Mouse (Mus musculus) liver, postnatal 0 days (tissue): ENCODE data around the gene Slc38a4. TPM values are rescaled to one million over a fixed set of nuclear protein-coding genes. Genes with fewer than 3 reads are reported as not detected.

ENCODE experiments used
- ATAC-seq: fragments of 200-750 bp; cut with Nextera tagmentation; 2 replicates; pipeline ENCODE4 v1.8.0; 2017; ENCODE audit warnings: mild to moderate bottlenecking, moderate library complexity
- DNase-seq: peaks from one replicate; pipeline ENCODE4 v3.0.0-alpha.2; 2016
- H3K27ac ChIP-seq: fragments of 300-500 bp; sonication (generic); 2 replicates; pipeline ENCODE4 v1.5.1; 2014; ENCODE audit warnings: antibody characterized with exemption, moderate library complexity, mild to moderate bottlenecking, low read depth
- H3K27me3 ChIP-seq: fragments of 300-500 bp; sonication (generic); 2 replicates; pipeline ENCODE4 v1.6.1; 2014; ENCODE audit warnings: low read length, control low read depth, mixed read lengths; ENCODE audit not compliant: insufficient read depth
- H3K36me3 ChIP-seq: fragments of 300-500 bp; sonication (generic); replicated peaks from 2 replicates; pipeline ENCODE4 v1.6.1; 2014; ENCODE audit warnings: mild to moderate bottlenecking, control low read depth, low read length, moderate library complexity, mixed read lengths; ENCODE audit not compliant: insufficient read depth
- H3K4me1 ChIP-seq: fragments of 300-500 bp; sonication (generic); 2 replicates; pipeline ENCODE4 v1.6.1; 2014; ENCODE audit warnings: antibody characterized with exemption, mild to moderate bottlenecking, control low read depth; ENCODE audit not compliant: insufficient read depth
- H3K4me2 ChIP-seq: fragments of 300-500 bp; sonication (generic); 2 replicates; pipeline ENCODE4 v1.6.1; 2014; ENCODE audit warnings: low read depth, mild to moderate bottlenecking, low read length, moderate library complexity, mixed read lengths
- H3K4me3 ChIP-seq: fragments of 300-500 bp; sonication (generic); 2 replicates; pipeline ENCODE4 v1.5.1; 2014; ENCODE audit warnings: low read depth, low read length
- H3K9ac ChIP-seq: fragments of 300-500 bp; sonication (generic); replicated peaks from 2 replicates; pipeline ENCODE4 v1.6.1; 2014; ENCODE audit warnings: mild to moderate bottlenecking, moderate library complexity
- H3K9me3 ChIP-seq: fragments of 300-500 bp; sonication (generic); 2 replicates; pipeline ENCODE4 v1.6.1; 2016; ENCODE audit warnings: mild to moderate bottlenecking, control low read depth, low read length, mixed read lengths
- CTCF ChIP-seq: sonication (generic); IDR thresholded peaks from 2 replicates; pipeline ENCODE4 v1.5.1; 2016; ENCODE audit warnings: antibody characterized with exemption, low read depth
- EP300 ChIP-seq: IDR thresholded peaks from 2 replicates; pipeline ENCODE4 v1.6.1; 2016; ENCODE audit warnings: antibody characterized with exemption, low read depth, mild to moderate bottlenecking
- WGBS: fragments of 180-500 bp; shearing (Covaris S2); extraction: QIAGEN DNeasy Blood & Tissue Kit; methylation state at CpG from one replicate; pipeline ENCODE4 v1.1.7; 2014; ENCODE audit not compliant: insufficient replicate concordance; 5-methylcytosine and 5-hydroxymethylcytosine counted together
- polyA plus RNA-seq: library from polyadenylated mRNA; unstranded; fragments of >200 nt; fragmentation: Nextera tagmentation; extraction: Ambion mirVana; gene quantifications from 2 replicates; pipeline ENCODE4 v1.2.1, GENCODE M21; 2015

Slc38a4 gene
- polyA plus RNA-seq, 1 experiment from 2014 or later: 295 TPM

- H3K4me2 ChIP-seq: peak overlapping the region; percentile 32
- DNase-seq: no peak
- no peak for TF ChIP-seq CTCF
- TF ChIP-seq EP300: no peak
- H3K36me3 ChIP-seq: peaks cover 24% of the 10 kb centered on the region
- no peak for ATAC-seq
- H3K27me3 ChIP-seq: no peaks in the 10 kb centered on the region
- H3K27ac ChIP-seq: peak overlapping the region; percentile 46; the same call in 1 of the 2 replicates
- no peak overlapping the region for H3K9ac ChIP-seq
- no peak overlapping the region for H3K4me3 ChIP-seq
- peaks cover 24% of the 10 kb centered on the region for H3K4me1 ChIP-seq
- WGBS: 53% methylated on average over 15 of the region's 15 CpGs
- H3K9me3 ChIP-seq: no peaks in the 10 kb centered on the region
Observed at GRCm38 (mm10) chr15:97005631-97006234, 50.0 kb downstream of the Slc38a4 start.

DNA sequence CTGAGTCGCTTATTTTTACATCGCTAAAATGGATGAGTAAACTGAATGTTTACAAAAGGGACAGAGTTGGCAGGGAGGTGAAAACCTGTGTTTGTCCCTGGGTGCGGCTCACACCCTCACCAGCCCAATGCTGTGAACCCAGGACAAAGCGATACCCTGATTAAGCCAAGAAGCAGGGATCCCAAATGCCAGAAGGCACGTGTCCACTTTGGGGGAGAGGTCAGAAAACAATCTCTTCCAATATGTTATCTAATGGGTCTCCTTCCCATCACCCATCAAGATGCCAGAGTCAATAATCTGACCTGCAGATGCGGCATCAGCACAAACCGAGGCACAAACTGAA lies 51.3 kb downstream of the Slc38a4 start:
- TF ChIP-seq EP300 (no peak), CTCF (no peak)
- ATAC-seq (no peak; the same call in 1 of the 2 replicates), DNase-seq (peak; percentile 37)
- Histone ChIP-seq H3K27me3 (no peaks in the 10 kb centered on the region), H3K4me3 (no peak overlapping the region), H3K9ac (no peak overlapping the region), H3K27ac (peak overlapping the region; percentile 59), H3K4me1 (peaks cover 24% of the 10 kb centered on the region), H3K36me3 (peaks cover 14% of the 10 kb centered on the region), H3K4me2 (no peak overlapping the region), H3K9me3 (no peaks in the 10 kb centered on the region)
- WGBS: 73% methylated on average over 7 of the region's 7 CpGs

GRCm38 (mm10) chr15:97003851-97004524 lies 51.8 kb downstream of the Slc38a4 start:
- Histone ChIP-seq H3K4me3 (no peak overlapping the region), H3K4me2 (no peak overlapping the region), H3K27ac (peak overlapping the region; percentile 62), H3K9ac (no peak overlapping the region), H3K36me3 (peaks cover 16% of the 10 kb centered on the region), H3K9me3 (no peaks in the 10 kb centered on the region), H3K27me3 (no peaks in the 10 kb centered on the region), H3K4me1 (peaks cover 24% of the 10 kb centered on the region)
- TF ChIP-seq EP300 (peak; percentile 73; the same call in 1 of the 2 replicates), CTCF (no peak)
- 56% methylated on average over 10 of the region's 10 CpGs for WGBS
- ATAC-seq: peak; percentile 84; the same call in 1 of the 2 replicates
- DNase-seq: no peak

- Histone ChIP-seq H3K27me3 (no peaks in the 10 kb centered on the region), H3K4me3 (no peak overlapping the region), H3K4me1 (peaks cover 24% of the 10 kb centered on the region), H3K9me3 (no peaks in the 10 kb centered on the region), H3K9ac (no peak overlapping the region), H3K36me3 (peaks cover 19% of the 10 kb centered on the region), H3K4me2 (no peak overlapping the region), H3K27ac (peak overlapping the region; percentile 62; the same call in 1 of the 2 replicates)
- WGBS: 79% methylated on average over 6 of the region's 6 CpGs
- DNase-seq (no peak), ATAC-seq (no peak)
- TF ChIP-seq EP300: no peak
- no peak for TF ChIP-seq CTCF
Observed at GRCm38 (mm10) chr15:97003186-97003585, 52.6 kb downstream of the Slc38a4 start.

DNA sequence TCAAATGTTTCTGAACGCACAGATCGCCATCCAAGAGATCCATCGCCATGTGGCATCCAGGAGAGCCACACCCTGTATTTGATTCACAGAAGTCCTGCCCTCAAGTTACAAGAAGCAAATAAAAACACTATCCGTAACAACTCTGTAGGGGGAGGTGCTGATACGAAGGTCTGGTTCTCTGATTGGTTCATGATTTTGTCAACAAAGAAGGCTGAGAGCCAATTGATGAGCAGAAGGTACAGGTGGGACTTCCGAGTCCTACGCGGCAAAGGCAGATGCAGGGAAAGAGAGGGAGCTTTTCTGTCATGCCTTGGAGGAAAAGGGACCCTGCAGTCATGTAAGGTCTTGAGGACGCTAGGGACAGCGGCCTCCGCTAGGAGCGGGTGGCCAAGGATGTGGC lies 53.0 kb downstream of the Slc38a4 start:
- H3K9ac ChIP-seq: no peak overlapping the region
- peaks cover 21% of the 10 kb centered on the region for H3K36me3 ChIP-seq
- H3K4me3 ChIP-seq: no peak overlapping the region
- no peaks in the 10 kb centered on the region for H3K27me3 ChIP-seq
- H3K4me1 ChIP-seq: peaks cover 24% of the 10 kb centered on the region
- no peak for ATAC-seq
- no peaks in the 10 kb centered on the region for H3K9me3 ChIP-seq
- 76% methylated on average over 12 of the region's 12 CpGs for WGBS
- no peak for DNase-seq
- no peak overlapping the region for H3K27ac ChIP-seq
- TF ChIP-seq EP300 (no peak), CTCF (no peak)
- H3K4me2 ChIP-seq: no peak overlapping the region

DNA sequence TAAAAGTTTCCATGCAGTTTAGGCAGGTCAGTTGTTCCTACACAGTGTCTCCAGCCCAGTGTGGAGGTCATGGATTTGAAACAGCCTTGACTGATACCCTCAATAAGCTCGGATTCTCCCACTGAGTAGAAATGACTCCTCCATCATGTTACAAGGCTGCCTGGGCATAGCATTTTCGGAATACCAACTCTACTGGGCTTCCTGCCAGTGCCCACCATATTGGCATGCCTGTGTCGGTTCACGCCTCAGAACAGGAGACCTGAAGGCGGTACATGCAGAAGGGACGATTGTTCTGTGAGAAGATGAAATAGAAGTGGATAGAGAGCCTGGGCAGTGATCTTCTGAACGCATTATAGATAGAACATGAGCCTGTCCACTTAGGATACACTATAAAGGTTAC lies 53.9 kb downstream of the Slc38a4 start:
- Histone ChIP-seq H3K27ac (no peak overlapping the region), H3K9ac (no peak overlapping the region), H3K4me2 (no peak overlapping the region), H3K27me3 (no peaks in the 10 kb centered on the region), H3K4me3 (no peak overlapping the region), H3K36me3 (peaks cover 23% of the 10 kb centered on the region), H3K9me3 (no peaks in the 10 kb centered on the region), H3K4me1 (peaks cover 24% of the 10 kb centered on the region)
- ATAC-seq: no peak
- WGBS: 79% methylated on average over 7 of the region's 7 CpGs
- TF ChIP-seq CTCF: no peak
- TF ChIP-seq EP300: no peak
- no peak for DNase-seq
